Mouse (Mus musculus): ENCODE measurements around the gene Ralgps1. TPM values are rescaled to one million over a fixed set of nuclear protein-coding genes. Genes with fewer than 3 reads are reported as not detected.

Gene Ralgps1
- polyA plus RNA-seq, 1 experiment from 2014 or later: 8.0 TPM

GRCm38 (mm10) chr2:33178243-33178932 is 192.9 kb downstream of the Ralgps1 start:
- Histone ChIP-seq H3K27me3 (ENCODE audit: control insufficient read depth, insufficient read depth, low read length) (no peaks in the 10 kb centered on the region), H3K36me3 (ENCODE audit: control insufficient read depth, insufficient read depth, low read length) (no peaks in the 10 kb centered on the region), H3K4me1 (ENCODE audit: control insufficient read depth, insufficient read depth, low read length) (peaks cover 24% of the 10 kb centered on the region), H3K4me3 (replicated peaks; ENCODE audit: low read length) (no peak overlapping the region), H3K9me3 (replicated peaks; ENCODE audit: control insufficient read depth, low read length) (no peaks in the 10 kb centered on the region), H3K9ac (ENCODE audit: low read length) (no peak overlapping the region), H3K4me2 (ENCODE audit: low read depth, low read length) (peak overlapping the region; percentile 13; the same call in 1 of the 2 replicates), H3K27ac (ENCODE audit: low read length) (peak overlapping the region; percentile 69)
- WGBS: 52% methylated on average over 11 of the region's 11 CpGs
- ATAC-seq (ENCODE audit: insufficient read depth, low FRiP score): peak; percentile 59

DNA sequence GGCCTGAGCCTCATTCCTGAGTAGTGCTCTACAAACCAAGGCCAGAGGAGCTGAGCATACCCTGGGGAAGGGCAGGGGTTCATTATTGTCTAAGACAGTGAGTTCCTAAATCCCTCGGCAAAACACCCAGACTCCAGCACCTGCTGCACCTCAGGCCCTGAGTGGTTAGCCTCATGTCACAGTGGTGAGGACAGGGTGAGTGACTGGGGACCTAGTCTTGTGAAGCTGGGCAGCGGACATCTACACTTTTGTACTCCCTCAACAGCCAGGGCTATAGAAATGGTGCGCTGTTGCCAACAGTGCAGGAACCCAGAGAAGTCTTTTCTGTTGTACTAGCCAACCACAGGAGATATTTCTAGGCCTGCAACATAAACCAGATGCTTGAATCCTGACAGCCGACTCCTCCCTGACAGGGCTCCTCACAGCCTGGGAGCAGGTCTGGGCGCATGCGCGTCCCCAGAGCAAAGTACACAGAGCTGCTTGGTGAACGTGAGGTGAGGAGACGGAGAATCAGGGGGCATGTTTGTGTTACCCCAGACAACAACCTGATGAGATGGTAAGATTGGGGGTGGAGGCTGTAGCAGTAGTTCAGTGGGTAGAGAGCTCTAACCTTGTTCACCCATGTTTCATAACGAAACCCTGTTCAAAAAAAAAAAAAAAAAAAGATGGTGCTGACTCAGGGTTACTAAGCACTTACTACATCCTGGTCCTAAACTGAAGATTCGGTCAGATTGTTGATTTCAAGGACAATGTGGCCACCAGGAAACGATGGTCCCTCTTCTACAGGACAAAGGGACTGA is 193.6 kb downstream of the Ralgps1 start:
- Histone ChIP-seq H3K36me3 (ENCODE audit: control insufficient read depth, insufficient read depth, low read length) (no peaks in the 10 kb centered on the region), H3K4me3 (replicated peaks; ENCODE audit: low read length) (no peak overlapping the region), H3K4me2 (ENCODE audit: low read depth, low read length) (0 out of 2 replicates have a peak overlapping the region, but pooled peaks have one; percentile 13), H3K9me3 (replicated peaks; ENCODE audit: control insufficient read depth, low read length) (no peaks in the 10 kb centered on the region), H3K4me1 (ENCODE audit: control insufficient read depth, insufficient read depth, low read length) (peaks cover 24% of the 10 kb centered on the region), H3K9ac (ENCODE audit: low read length) (peak overlapping the region; percentile 38), H3K27ac (ENCODE audit: low read length) (peak overlapping the region; percentile 69), H3K27me3 (ENCODE audit: control insufficient read depth, insufficient read depth, low read length) (no peaks in the 10 kb centered on the region)
- WGBS: 43% methylated on average over 12 of the region's 12 CpGs
- ATAC-seq (ENCODE audit: insufficient read depth, low FRiP score): peak; percentile 60; the same call in 1 of the 2 replicates

DNA sequence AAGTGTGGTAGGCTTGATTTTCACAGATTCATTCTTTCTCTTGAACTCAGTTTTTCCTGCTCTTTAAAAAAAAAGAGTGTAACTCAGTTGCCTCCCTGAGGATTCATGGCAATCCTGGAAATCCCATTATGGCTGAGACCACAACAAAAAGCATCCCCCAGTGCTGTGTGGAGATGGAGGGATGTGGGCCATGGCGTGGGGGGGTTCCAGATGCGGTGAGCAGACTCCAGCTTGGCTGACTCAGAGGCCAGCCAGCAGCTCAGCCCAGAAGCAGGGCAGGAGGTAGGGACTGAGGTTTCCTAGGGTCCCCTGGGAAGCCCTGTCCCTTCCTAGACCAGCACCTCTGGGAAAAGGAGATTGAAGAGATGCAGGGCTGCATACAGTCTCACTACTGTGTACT is 194.4 kb downstream of the Ralgps1 start:
- ATAC-seq (ENCODE audit: insufficient read depth, low FRiP score): no peak
- no peaks in the 10 kb centered on the region for H3K27me3 ChIP-seq (ENCODE audit: control insufficient read depth, insufficient read depth, low read length)
- H3K4me1 ChIP-seq (ENCODE audit: control insufficient read depth, insufficient read depth, low read length): peaks cover 24% of the 10 kb centered on the region
- no peak overlapping the region for H3K4me2 ChIP-seq (ENCODE audit: low read depth, low read length)
- H3K36me3 ChIP-seq (ENCODE audit: control insufficient read depth, insufficient read depth, low read length): no peaks in the 10 kb centered on the region
- H3K9ac ChIP-seq (ENCODE audit: low read length): peak overlapping the region; percentile 23; the same call in 1 of the 2 replicates
- WGBS: 76% methylated on average over 2 of the region's 2 CpGs
- no peak overlapping the region for H3K4me3 ChIP-seq (replicated peaks; ENCODE audit: low read length)
- peak overlapping the region; percentile 68 for H3K27ac ChIP-seq (ENCODE audit: low read length)
- H3K9me3 ChIP-seq (replicated peaks; ENCODE audit: control insufficient read depth, low read length): no peaks in the 10 kb centered on the region

DNA sequence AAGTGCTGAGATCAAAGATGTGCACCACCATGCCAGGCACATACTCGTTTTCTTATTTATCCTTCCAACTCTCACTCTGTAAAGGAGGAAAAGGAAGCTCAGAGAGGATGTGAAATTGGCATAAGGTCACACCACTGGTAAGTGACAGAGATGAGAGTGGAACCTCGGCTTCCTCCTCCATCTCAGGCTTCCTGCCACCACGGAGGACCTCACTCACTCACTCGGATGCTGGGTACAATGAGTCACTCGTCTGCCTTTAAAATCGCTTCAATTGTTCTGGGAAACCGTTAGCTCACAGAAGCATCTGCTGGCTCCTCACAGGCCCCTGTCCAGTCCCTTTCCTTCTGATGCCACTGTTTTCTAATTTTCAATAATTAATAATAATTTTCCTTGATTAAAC is 194.8 kb downstream of the Ralgps1 start:
- Histone ChIP-seq H3K4me1 (ENCODE audit: control insufficient read depth, insufficient read depth, low read length) (peaks cover 24% of the 10 kb centered on the region), H3K4me2 (ENCODE audit: low read depth, low read length) (no peak overlapping the region), H3K4me3 (replicated peaks; ENCODE audit: low read length) (no peak overlapping the region), H3K27me3 (ENCODE audit: control insufficient read depth, insufficient read depth, low read length) (no peaks in the 10 kb centered on the region), H3K9me3 (replicated peaks; ENCODE audit: control insufficient read depth, low read length) (no peaks in the 10 kb centered on the region), H3K27ac (ENCODE audit: low read length) (no peak overlapping the region), H3K9ac (ENCODE audit: low read length) (no peak overlapping the region), H3K36me3 (ENCODE audit: control insufficient read depth, insufficient read depth, low read length) (no peaks in the 10 kb centered on the region)
- WGBS: 68% methylated on average over 7 of the region's 7 CpGs
- ATAC-seq (ENCODE audit: insufficient read depth, low FRiP score): no peak

DNA sequence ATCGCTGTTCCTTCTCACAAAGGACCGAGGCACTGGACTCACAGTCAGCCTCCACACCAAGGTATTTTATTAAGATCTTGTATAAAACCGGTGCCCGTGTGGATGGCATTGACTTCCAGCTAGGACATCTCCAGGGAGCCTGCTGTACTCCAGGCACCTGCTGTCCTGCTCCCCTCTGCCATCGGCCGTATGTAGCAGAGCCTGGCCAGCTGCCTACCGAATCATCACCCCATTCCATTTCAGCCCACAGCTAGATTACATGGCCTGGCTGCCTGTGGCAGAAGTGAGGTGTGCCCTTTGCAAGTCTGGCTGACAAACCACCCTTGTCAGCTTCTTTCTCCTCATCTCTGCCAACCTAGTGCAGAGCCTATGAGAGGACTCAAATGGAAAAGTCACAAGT is 197.6 kb downstream of the Ralgps1 start:
- Histone ChIP-seq H3K9me3 (replicated peaks; ENCODE audit: control insufficient read depth, low read length) (no peaks in the 10 kb centered on the region), H3K4me1 (ENCODE audit: control insufficient read depth, insufficient read depth, low read length) (peaks cover 17% of the 10 kb centered on the region), H3K27me3 (ENCODE audit: control insufficient read depth, insufficient read depth, low read length) (no peaks in the 10 kb centered on the region), H3K4me2 (ENCODE audit: low read depth, low read length) (no peak overlapping the region), H3K4me3 (replicated peaks; ENCODE audit: low read length) (no peak overlapping the region), H3K9ac (ENCODE audit: low read length) (no peak overlapping the region), H3K36me3 (ENCODE audit: control insufficient read depth, insufficient read depth, low read length) (no peaks in the 10 kb centered on the region), H3K27ac (ENCODE audit: low read length) (no peak overlapping the region)
- 85% methylated on average over 7 of the region's 7 CpGs for WGBS
- ATAC-seq (ENCODE audit: insufficient read depth, low FRiP score): no peak

GRCm38 (mm10) chr2:33173126-33173525 is 198.2 kb downstream of the Ralgps1 start:
- Histone ChIP-seq H3K4me3 (replicated peaks; ENCODE audit: low read length) (no peak overlapping the region), H3K36me3 (ENCODE audit: control insufficient read depth, insufficient read depth, low read length) (no peaks in the 10 kb centered on the region), H3K27ac (ENCODE audit: low read length) (no peak overlapping the region), H3K9ac (ENCODE audit: low read length) (no peak overlapping the region), H3K4me2 (ENCODE audit: low read depth, low read length) (no peak overlapping the region), H3K27me3 (ENCODE audit: control insufficient read depth, insufficient read depth, low read length) (no peaks in the 10 kb centered on the region), H3K9me3 (replicated peaks; ENCODE audit: control insufficient read depth, low read length) (no peaks in the 10 kb centered on the region), H3K4me1 (ENCODE audit: control insufficient read depth, insufficient read depth, low read length) (peaks cover 12% of the 10 kb centered on the region)
- no peak for ATAC-seq (ENCODE audit: insufficient read depth, low FRiP score)
- 74% methylated on average over 10 of the region's 10 CpGs for WGBS

GRCm38 (mm10) chr2:33170777-33171565 is 200.3 kb downstream of the Ralgps1 start:
- Histone ChIP-seq H3K9me3 (replicated peaks; ENCODE audit: control insufficient read depth, low read length) (no peaks in the 10 kb centered on the region), H3K9ac (ENCODE audit: low read length) (no peak overlapping the region), H3K4me3 (replicated peaks; ENCODE audit: low read length) (no peak overlapping the region), H3K4me1 (ENCODE audit: control insufficient read depth, insufficient read depth, low read length) (peaks cover 4% of the 10 kb centered on the region; the same call in 1 of the 2 replicates), H3K27me3 (ENCODE audit: control insufficient read depth, insufficient read depth, low read length) (no peaks in the 10 kb centered on the region), H3K36me3 (ENCODE audit: control insufficient read depth, insufficient read depth, low read length) (no peaks in the 10 kb centered on the region), H3K4me2 (ENCODE audit: low read depth, low read length) (no peak overlapping the region), H3K27ac (ENCODE audit: low read length) (0 out of 2 replicates have a peak overlapping the region, but pooled peaks have one; percentile 30)
- 54% methylated on average over 10 of the region's 10 CpGs for WGBS
- ATAC-seq (ENCODE audit: insufficient read depth, low FRiP score): peak; percentile 31; the same call in 1 of the 2 replicates

DNA sequence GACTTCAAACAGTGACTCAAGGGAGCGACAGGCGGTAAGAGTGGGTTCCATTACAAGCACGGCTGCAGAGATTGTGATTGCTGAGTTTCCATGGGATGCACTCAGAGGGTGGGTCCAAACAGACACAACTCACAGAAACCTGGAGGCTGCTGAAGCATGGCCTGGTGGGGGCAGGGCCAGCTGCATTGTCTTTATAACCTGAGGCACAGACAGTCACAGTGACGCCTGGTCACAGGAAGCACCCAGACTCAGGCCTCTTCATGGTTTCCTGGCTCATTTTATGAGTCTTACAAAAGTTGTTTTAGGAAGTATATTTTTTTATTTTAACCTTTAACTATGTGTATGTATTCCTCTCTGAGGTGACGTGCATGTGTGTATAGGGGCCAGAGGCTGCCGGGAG is 201.8 kb downstream of the Ralgps1 start:
- Histone ChIP-seq H3K4me2 (ENCODE audit: low read depth, low read length) (no peak overlapping the region), H3K27me3 (ENCODE audit: control insufficient read depth, insufficient read depth, low read length) (no peaks in the 10 kb centered on the region), H3K9me3 (replicated peaks; ENCODE audit: control insufficient read depth, low read length) (no peaks in the 10 kb centered on the region), H3K27ac (ENCODE audit: low read length) (no peak overlapping the region), H3K36me3 (ENCODE audit: control insufficient read depth, insufficient read depth, low read length) (no peaks in the 10 kb centered on the region), H3K4me1 (ENCODE audit: control insufficient read depth, insufficient read depth, low read length) (peaks cover 19% of the 10 kb centered on the region), H3K9ac (ENCODE audit: low read length) (no peak overlapping the region), H3K4me3 (replicated peaks; ENCODE audit: low read length) (no peak overlapping the region)
- ATAC-seq (ENCODE audit: insufficient read depth, low FRiP score): no peak
- WGBS: 74% methylated on average over 6 of the region's 6 CpGs
